23 mouse cellular contexts compared by ENCODE assay signal in the genomic region with DNA sequence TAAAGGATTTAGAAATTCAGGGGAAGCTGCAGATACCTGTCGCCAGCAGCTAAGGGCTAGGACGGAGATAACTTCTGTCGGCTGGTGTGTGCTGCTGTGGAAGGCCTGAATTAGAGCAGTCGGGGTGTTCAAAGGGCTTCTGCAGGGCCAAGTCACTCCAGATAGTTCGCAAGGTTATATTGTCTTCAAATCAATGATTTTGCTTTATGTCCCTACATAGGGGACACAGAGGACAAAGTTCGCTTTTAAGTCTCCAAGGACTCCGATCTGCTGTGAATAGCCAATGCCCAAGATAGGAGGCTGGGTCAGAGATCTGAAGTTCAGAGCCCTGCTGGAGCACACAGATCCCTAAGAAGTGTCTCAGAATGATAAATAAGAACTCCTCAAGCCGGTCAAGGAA.
DNase-seq lines count a peak whose midpoint lies in the region; ATAC-seq and TF ChIP-seq lines count a peak whose summit lies in the region.
"Had no signal": no experiment of that assay in that cellular context is flagged by ENCODE, and none has a peak within 500 bp of the region (broad histone marks: within the 10 kb centered on the region; RNA-seq: fewer than 3 reads in every experiment).

No protein-coding gene starts in this region.

- H3K9ac ChIP-seq in kidney, postnatal 0 days (ENCODE audit: low read depth, low read length): no peak overlapping the region
- H3K9ac ChIP-seq in intestine, embryonic 15.5 days: no peak overlapping the region
- no peak overlapping the region for H3K9ac ChIP-seq in intestine, postnatal 0 days (ENCODE audit: low read depth, low read length)
- H3K9ac ChIP-seq: embryonic facial prominence, embryonic 12.5 days; embryonic facial prominence, embryonic 15.5 days; forebrain, postnatal 0 days; hindbrain, embryonic 13.5 days had no signal

- H3K4me1 ChIP-seq in kidney, postnatal 0 days (replicated peaks; ENCODE audit: insufficient read depth, low read length): no peaks in the 10 kb centered on the region
- 0 out of 2 replicates have a peak, but pooled peaks cover 4% of the 10 kb centered on the region for H3K4me1 ChIP-seq in intestine, embryonic 15.5 days (replicated peaks)
- peaks cover 5% of the 10 kb centered on the region; the same call in 1 of the 2 replicates for H3K4me1 ChIP-seq in intestine, postnatal 0 days (replicated peaks; ENCODE audit: control insufficient read depth, insufficient read depth, low read length)
- H3K4me1 ChIP-seq: embryonic facial prominence, embryonic 15.5 days; hindbrain, embryonic 13.5 days had no signal

- H3K9me3 ChIP-seq in kidney, postnatal 0 days (replicated peaks; ENCODE audit: low read length): no peaks in the 10 kb centered on the region
- H3K9me3 ChIP-seq in intestine, embryonic 15.5 days: no peaks in the 10 kb centered on the region
- no peaks in the 10 kb centered on the region for H3K9me3 ChIP-seq in intestine, postnatal 0 days (ENCODE audit: control insufficient read depth)
- H3K9me3 ChIP-seq: embryonic facial prominence, embryonic 12.5 days; embryonic facial prominence, embryonic 15.5 days; hindbrain, embryonic 13.5 days had no signal

- no peak overlapping the region for H3K4me3 ChIP-seq in kidney, postnatal 0 days (replicated peaks; ENCODE audit: low read depth, low read length)
- no peak overlapping the region for H3K4me3 ChIP-seq in intestine, embryonic 15.5 days (replicated peaks)
- H3K4me3 ChIP-seq in intestine, postnatal 0 days (ENCODE audit: low read depth, low read length): no peak overlapping the region
- H3K4me3 ChIP-seq: embryonic facial prominence, embryonic 12.5 days; embryonic facial prominence, embryonic 15.5 days; gastrocnemius, adult 2 months; hindbrain, embryonic 13.5 days had no signal

- H3K27ac ChIP-seq in kidney, postnatal 0 days: no peak overlapping the region
- no peak overlapping the region for H3K27ac ChIP-seq in intestine, embryonic 15.5 days
- no peak overlapping the region for H3K27ac ChIP-seq in intestine, postnatal 0 days (ENCODE audit: low read depth, low read length)
- H3K27ac ChIP-seq: embryonic facial prominence, embryonic 12.5 days; embryonic facial prominence, embryonic 15.5 days; gastrocnemius, adult 2 months; hindbrain, embryonic 13.5 days had no signal

- TF ChIP-seq CTCF in kidney, postnatal 0 days (IDR thresholded peaks at IDR 0.05; ENCODE audit: low read depth): no peak
- no peak for TF ChIP-seq CTCF in intestine, postnatal 0 days (IDR thresholded peaks at IDR 0.05; ENCODE audit: low read depth)

- no peaks in the 10 kb centered on the region for H3K27me3 ChIP-seq in kidney, postnatal 0 days (ENCODE audit: insufficient read depth, low read length)
- no peaks in the 10 kb centered on the region for H3K27me3 ChIP-seq in intestine, embryonic 15.5 days (replicated peaks)
- H3K27me3 ChIP-seq in intestine, postnatal 0 days (replicated peaks; ENCODE audit: control insufficient read depth, insufficient read depth, low read length): no peaks in the 10 kb centered on the region
- H3K27me3 ChIP-seq: embryonic facial prominence, embryonic 12.5 days; embryonic facial prominence, embryonic 15.5 days; hindbrain, embryonic 13.5 days had no signal

- no peaks in the 10 kb centered on the region for H3K36me3 ChIP-seq in kidney, postnatal 0 days (ENCODE audit: insufficient read depth, low read length)
- H3K36me3 ChIP-seq in intestine, embryonic 15.5 days: no peaks in the 10 kb centered on the region
- no peaks in the 10 kb centered on the region for H3K36me3 ChIP-seq in intestine, postnatal 0 days (ENCODE audit: control insufficient read depth, insufficient read depth)
- H3K36me3 ChIP-seq: embryonic facial prominence, embryonic 12.5 days; embryonic facial prominence, embryonic 15.5 days; hindbrain, embryonic 13.5 days had no signal

- WGBS in kidney, postnatal 0 days: 41% methylated on average over 8 of the region's 8 CpGs
- 45% methylated on average over 8 of the region's 8 CpGs for WGBS in intestine, embryonic 15.5 days
- 35% methylated on average over 8 of the region's 8 CpGs for WGBS in intestine, postnatal 0 days

- ATAC-seq in kidney, postnatal 0 days (replicated peaks; ENCODE audit: low FRiP score, low read depth): no peak
- peak; percentile 93 for ATAC-seq in intestine, embryonic 15.5 days
- ATAC-seq in intestine, postnatal 0 days: peak; percentile 73
- ATAC-seq: CD4-positive, CD25-positive, alpha-beta regulatory T cell, adult 4 months; forebrain, embryonic 14.5 days; forebrain, postnatal 0 days; hindbrain, embryonic 16.5 days had no signal

- DNase-seq in kidney, postnatal 0 days (ENCODE audit: low spot score): peak; percentile 36
- DNase-seq in kidney, postnatal 36 days: no peak
- DNase-seq in testis, postnatal 14 days (ENCODE audit: low spot score): no peak
- DNase-seq in layer of hippocampus, postnatal 10 days (ENCODE audit: low spot score in 2 of 2): no peak
- DNase-seq: adrenal gland, adult 2 months; adrenal gland, postnatal 14 days; cerebellum, adult 11 months; cerebellum, adult 8-10 months; cerebellum, postnatal 10 days; cerebellum, postnatal 36 days; forebrain, postnatal 0 days; gastrocnemius, adult 2 months; gastrocnemius, postnatal 14 days; heart, adult 18-20 months had no signal

- no peak overlapping the region for H3K4me2 ChIP-seq in kidney, postnatal 0 days (ENCODE audit: low read length)
- no peak overlapping the region for H3K4me2 ChIP-seq in intestine, embryonic 15.5 days (replicated peaks)
- H3K4me2 ChIP-seq in intestine, postnatal 0 days (replicated peaks; ENCODE audit: low read depth): no peak overlapping the region
- H3K4me2 ChIP-seq: embryonic facial prominence, embryonic 12.5 days; embryonic facial prominence, embryonic 15.5 days; heart, embryonic 11.5 days; hindbrain, embryonic 13.5 days had no signal
